Mouse (Mus musculus): ENCODE data around the gene Pygl. TPM values are rescaled to one million over a fixed set of nuclear protein-coding genes. Genes with fewer than 3 reads are reported as not detected.
"Not testable (repeated sequence)": the region's sequence is repeated elsewhere in the genome, so short reads cannot be mapped to it uniquely, and the experiment has no call there.

Gene Pygl
- total RNA-seq, 2 experiments from 2014 or later: 3.2 to 5.4 TPM

GRCm38 (mm10) chr12:70228155-70228554 is 3.1 kb downstream of the Pygl start:
- DNase-seq (ENCODE audit: low spot score in 2 of 2): no peak

GRCm38 (mm10) chr12:70227121-70227932 is 4.0 kb downstream of the Pygl start:
- DNase-seq (ENCODE audit: low spot score in 2 of 2): no peak

- DNase-seq (ENCODE audit: low spot score in 2 of 2): no peak
These were observed 4.6 kb downstream of the Pygl start for GRCm38 (mm10) chr12:70226655-70227054.

GRCm38 (mm10) chr12:70223331-70223730 is 8.0 kb downstream of the Pygl start:
- DNase-seq (ENCODE audit: low spot score in 2 of 2): no peak

GRCm38 (mm10) chr12:70221425-70221824 is 9.9 kb downstream of the Pygl start:
- no peak for DNase-seq (ENCODE audit: low spot score in 2 of 2)

- no peak for DNase-seq (ENCODE audit: low spot score in 2 of 2)
These were observed 12.3 kb downstream of the Pygl start for GRCm38 (mm10) chr12:70218795-70219540.

- no peak for DNase-seq (ENCODE audit: low spot score in 2 of 2)
These were observed 15.0 kb downstream of the Pygl start for GRCm38 (mm10) chr12:70216229-70216800.

- no peak for DNase-seq (ENCODE audit: low spot score in 2 of 2)
These were observed 17.0 kb downstream of the Pygl start for GRCm38 (mm10) chr12:70214281-70214680.

- DNase-seq (ENCODE audit: low spot score in 2 of 2): no peak
These were observed 17.7 kb downstream of the Pygl start for GRCm38 (mm10) chr12:70213601-70214000.

GRCm38 (mm10) chr12:70212501-70212900 is 18.8 kb downstream of the Pygl start:
- no peak for DNase-seq (ENCODE audit: low spot score in 2 of 2)

GRCm38 (mm10) chr12:70208214-70208613 is 23.1 kb downstream of the Pygl start:
- no peak for DNase-seq (ENCODE audit: low spot score in 2 of 2)

GRCm38 (mm10) chr12:70204433-70204832 is 26.9 kb downstream of the Pygl start:
- no peak for DNase-seq (ENCODE audit: low spot score in 2 of 2)

GRCm38 (mm10) chr12:70201926-70202529 is 29.3 kb downstream of the Pygl start:
- DNase-seq (ENCODE audit: low spot score in 2 of 2): no peak

- DNase-seq (ENCODE audit: low spot score in 2 of 2): no peak
These were observed 34.9 kb downstream of the Pygl start for GRCm38 (mm10) chr12:70196341-70196740.

GRCm38 (mm10) chr12:70195426-70195825 is 35.9 kb downstream of the Pygl start:
- DNase-seq (ENCODE audit: low spot score in 2 of 2): no peak

GRCm38 (mm10) chr12:70192267-70192727 is 39.0 kb downstream of the Pygl start:
- DNase-seq (ENCODE audit: low spot score in 2 of 2): peak; percentile 17 to 26

GRCm38 (mm10) chr12:70184173-70184783 is 47.0 kb downstream of the Pygl start:
- no peak for DNase-seq (ENCODE audit: low spot score in 2 of 2)

GRCm38 (mm10) chr12:70183507-70183906 is 47.8 kb downstream of the Pygl start:
- not testable (repeated sequence) for DNase-seq (ENCODE audit: low spot score in 2 of 2)

GRCm38 (mm10) chr12:70169969-70170368 is 61.3 kb downstream of the Pygl start:
- no peak for DNase-seq (ENCODE audit: low spot score in 2 of 2)

- no peak for DNase-seq (ENCODE audit: low spot score in 2 of 2)
These were observed 63.3 kb downstream of the Pygl start for GRCm38 (mm10) chr12:70167950-70168349.

- DNase-seq (ENCODE audit: low spot score in 2 of 2): no peak
These were observed 66.5 kb downstream of the Pygl start for GRCm38 (mm10) chr12:70164741-70165140.
